Mouse (Mus musculus) embryonic fibroblast, embryonic 13.5 days (primary cell): Measurements from ENCODE around the gene Nsmce3.

Experiments
- CTCF ChIP-seq: IDR thresholded peaks from 2 replicates; pipeline ENCODE4 v1.5.1; 2011; ENCODE audit warnings: mild to moderate bottlenecking, control low read depth, low read length, moderate library complexity, borderline replicate concordance; ENCODE audit not compliant: insufficient read depth
- POLR2A ChIP-seq: IDR thresholded peaks from 2 replicates; pipeline ENCODE4 v1.6.1; 2011; ENCODE audit warnings: low read depth, mild to moderate bottlenecking, control low read depth, low read length, moderate library complexity

DNA sequence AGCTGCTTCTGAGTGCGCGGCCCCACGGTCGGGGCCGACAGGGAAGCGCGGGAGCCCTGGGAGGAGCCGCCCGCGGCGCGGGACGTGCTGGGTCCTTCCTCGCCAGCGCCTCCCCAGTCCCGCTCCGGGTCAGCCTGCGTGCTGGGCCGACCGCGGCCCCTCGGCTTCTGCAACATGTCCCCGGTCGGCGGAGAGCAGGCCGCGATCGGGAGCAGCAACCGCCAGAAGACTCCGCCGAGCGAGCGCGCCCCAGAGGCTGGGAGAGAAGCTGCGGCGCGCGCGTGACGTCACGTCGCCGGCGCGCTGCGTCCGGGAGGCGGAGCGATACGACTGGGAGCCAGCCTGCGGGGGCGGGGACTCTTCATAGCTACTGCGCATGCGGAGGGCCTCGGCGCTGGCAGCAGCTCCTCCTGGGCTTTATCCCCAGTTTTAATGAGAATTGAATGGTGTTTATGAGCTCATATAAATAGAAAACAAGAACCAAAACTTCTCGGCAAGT, at the start of gene Nsmce3:
- peak; percentile 85 for TF ChIP-seq POLR2A
- TF ChIP-seq CTCF = no peak
